Mouse (Mus musculus) olfactory bulb, adult 2 months (tissue): Measurements from ENCODE around the gene Dpep3.

Source experiments
- CTCF ChIP-seq: fragments of 200-500 bp; IDR thresholded peaks from 2 replicates; pipeline ENCODE4 v1.5.1; 2012; ENCODE audit warnings: low read depth, mild to moderate bottlenecking, low read length, moderate library complexity; ENCODE audit not compliant: insufficient read depth
- POLR2A ChIP-seq: fragments of 200-500 bp; IDR thresholded peaks from 2 replicates; pipeline ENCODE4 v1.6.1; 2012; ENCODE audit warnings: mild to moderate bottlenecking, low read depth, low read length, moderate library complexity; ENCODE audit not compliant: insufficient read depth

- TF ChIP-seq CTCF (no peak), POLR2A (no peak)
Observed at GRCm38 (mm10) chr8:105961536-105961935, 17.7 kb downstream of the Dpep3 start.
